22 mouse cellular contexts compared by ENCODE assay signal in genomic region chr11:26814601-26815000, GRCm38 (mm10).
A peak's percentile ranks its signal among the peaks of the same experiment; 100 is the strongest.
DNase-seq lines count a peak whose midpoint lies in the region; ATAC-seq lines count a peak whose summit lies in the region.
"Had no signal": no experiment of that assay in that cellular context is flagged by ENCODE, and none has a peak within 500 bp of the region (broad histone marks: within the 10 kb centered on the region; RNA-seq: fewer than 3 reads in every experiment).

No protein-coding gene starts in this region.

- no peak overlapping the region for H3K9ac ChIP-seq in hindbrain, embryonic 15.5 days
- H3K9ac ChIP-seq in hindbrain, embryonic 13.5 days, result no peak overlapping the region
- no peak overlapping the region for H3K9ac ChIP-seq in midbrain, embryonic 14.5 days (replicated peaks; ENCODE audit: low read length)
- no peak overlapping the region for H3K9ac ChIP-seq in midbrain, embryonic 16.5 days (ENCODE audit: low read depth, low read length)
- H3K9ac ChIP-seq in neural tube, embryonic 14.5 days (replicated peaks; ENCODE audit: low read depth, low read length), result no peak overlapping the region
- H3K9ac ChIP-seq: forebrain, embryonic 13.5 days; heart, embryonic 13.5 days had no signal

- H3K4me1 ChIP-seq in hindbrain, embryonic 15.5 days (replicated peaks), result peaks cover 4% of the 10 kb centered on the region; the same call in 1 of the 2 replicates
- no peaks in the 10 kb centered on the region for H3K4me1 ChIP-seq in hindbrain, embryonic 13.5 days (replicated peaks)
- H3K4me1 ChIP-seq in midbrain, embryonic 14.5 days (ENCODE audit: control insufficient read depth, insufficient read depth, low read length), result no peaks in the 10 kb centered on the region
- no peaks in the 10 kb centered on the region for H3K4me1 ChIP-seq in midbrain, embryonic 10.5 days
- no peaks in the 10 kb centered on the region for H3K4me1 ChIP-seq in midbrain, embryonic 16.5 days (ENCODE audit: control insufficient read depth, insufficient read depth, low read length)
- no peaks in the 10 kb centered on the region for H3K4me1 ChIP-seq in neural tube, embryonic 14.5 days (ENCODE audit: control insufficient read depth, insufficient read depth, low read length)
- H3K4me1 ChIP-seq: forebrain, embryonic 13.5 days; heart, embryonic 10.5 days; heart, embryonic 13.5 days had no signal

- no peak for ATAC-seq in hindbrain, embryonic 15.5 days (ENCODE audit: low FRiP score, low read depth)
- ATAC-seq in hindbrain, embryonic 13.5 days (ENCODE audit: low FRiP score), result no peak
- peak; percentile 51; the same call in 1 of the 2 replicates for ATAC-seq in midbrain, embryonic 14.5 days (ENCODE audit: low FRiP score, low TSS enrichment)
- peak; percentile 51; the same call in 1 of the 2 replicates for ATAC-seq in midbrain, embryonic 16.5 days
- ATAC-seq in neural tube, embryonic 14.5 days (ENCODE audit: low read depth), result peak; percentile 18; the same call in 1 of the 2 replicates
- no peak for ATAC-seq in erythroblast, adult 5-6 weeks (replicated peaks; ENCODE audit: low FRiP score, poor library complexity, severe bottlenecking)
- ATAC-seq: CD4-positive, CD25-positive, alpha-beta regulatory T cell, adult 4 months had no signal

- WGBS in hindbrain, embryonic 15.5 days, result 78% methylated on average over 3 of the region's 3 CpGs
- 83% methylated on average over 3 of the region's 3 CpGs for WGBS in hindbrain, embryonic 13.5 days
- WGBS in midbrain, embryonic 14.5 days, result 86% methylated on average over 3 of the region's 3 CpGs
- WGBS in midbrain, embryonic 10.5 days, result 97% methylated on average over 3 of the region's 3 CpGs
- WGBS in midbrain, embryonic 16.5 days, result 84% methylated on average over 3 of the region's 3 CpGs
- 79% methylated on average over 3 of the region's 3 CpGs for WGBS in neural tube, embryonic 14.5 days

- H3K36me3 ChIP-seq in hindbrain, embryonic 15.5 days, result no peaks in the 10 kb centered on the region
- no peaks in the 10 kb centered on the region for H3K36me3 ChIP-seq in hindbrain, embryonic 13.5 days
- no peaks in the 10 kb centered on the region for H3K36me3 ChIP-seq in midbrain, embryonic 14.5 days (ENCODE audit: control insufficient read depth, insufficient read depth, low read length)
- H3K36me3 ChIP-seq in midbrain, embryonic 10.5 days, result no peaks in the 10 kb centered on the region
- H3K36me3 ChIP-seq in midbrain, embryonic 16.5 days (ENCODE audit: control insufficient read depth, insufficient read depth, low read length), result no peaks in the 10 kb centered on the region
- H3K36me3 ChIP-seq in neural tube, embryonic 14.5 days (ENCODE audit: control insufficient read depth, insufficient read depth, low read length), result no peaks in the 10 kb centered on the region
- H3K36me3 ChIP-seq: heart, embryonic 10.5 days; heart, embryonic 13.5 days had no signal

- no peaks in the 10 kb centered on the region for H3K9me3 ChIP-seq in hindbrain, embryonic 15.5 days
- no peaks in the 10 kb centered on the region for H3K9me3 ChIP-seq in hindbrain, embryonic 13.5 days
- H3K9me3 ChIP-seq in midbrain, embryonic 14.5 days (ENCODE audit: control insufficient read depth, low read length), result no peaks in the 10 kb centered on the region
- H3K9me3 ChIP-seq in midbrain, embryonic 10.5 days (replicated peaks), result no peaks in the 10 kb centered on the region
- no peaks in the 10 kb centered on the region for H3K9me3 ChIP-seq in midbrain, embryonic 16.5 days (replicated peaks; ENCODE audit: control insufficient read depth, low read length, poor library complexity, severe bottlenecking)
- no peaks in the 10 kb centered on the region for H3K9me3 ChIP-seq in neural tube, embryonic 14.5 days (ENCODE audit: control insufficient read depth, low read length)
- H3K9me3 ChIP-seq: forebrain, embryonic 13.5 days; heart, embryonic 10.5 days; heart, embryonic 13.5 days had no signal

- H3K27me3 ChIP-seq in hindbrain, embryonic 15.5 days, result no peaks in the 10 kb centered on the region
- H3K27me3 ChIP-seq in hindbrain, embryonic 13.5 days, result no peaks in the 10 kb centered on the region
- no peaks in the 10 kb centered on the region for H3K27me3 ChIP-seq in midbrain, embryonic 14.5 days (ENCODE audit: control insufficient read depth, insufficient read depth, low read length)
- H3K27me3 ChIP-seq in midbrain, embryonic 10.5 days (ENCODE audit: low read depth, poor library complexity, severe bottlenecking), result no peaks in the 10 kb centered on the region
- no peaks in the 10 kb centered on the region for H3K27me3 ChIP-seq in midbrain, embryonic 16.5 days (ENCODE audit: control insufficient read depth, insufficient read depth, low read depth, low read length)
- H3K27me3 ChIP-seq in neural tube, embryonic 14.5 days (ENCODE audit: control insufficient read depth, insufficient read depth, low read length), result no peaks in the 10 kb centered on the region
- H3K27me3 ChIP-seq: forebrain, embryonic 13.5 days; heart, embryonic 13.5 days had no signal

- H3K4me3 ChIP-seq in hindbrain, embryonic 15.5 days, result no peak overlapping the region
- H3K4me3 ChIP-seq in hindbrain, embryonic 13.5 days, result no peak overlapping the region
- no peak overlapping the region for H3K4me3 ChIP-seq in midbrain, embryonic 14.5 days (replicated peaks; ENCODE audit: low read depth, low read length)
- H3K4me3 ChIP-seq in midbrain, embryonic 10.5 days, result no peak overlapping the region
- H3K4me3 ChIP-seq in midbrain, embryonic 16.5 days (ENCODE audit: low read depth, low read length), result no peak overlapping the region
- H3K4me3 ChIP-seq in neural tube, embryonic 14.5 days (ENCODE audit: low read depth, low read length), result no peak overlapping the region
- H3K4me3 ChIP-seq: forebrain, embryonic 13.5 days; heart, adult 2 months; heart, embryonic 10.5 days; heart, embryonic 13.5 days had no signal

- DNase-seq in midbrain, embryonic 14.5 days, result no peak
- DNase-seq in midbrain, embryonic 10.5 days (ENCODE audit: low spot score), result no peak
- no peak for DNase-seq in adrenal gland, adult 8-10 months
- DNase-seq: adrenal gland, adult 2 months; adrenal gland, postnatal 25 days; cerebellum, adult 11-12 months; cerebellum, adult 9-10 months; cerebellum, postnatal 14 days; gastrocnemius, postnatal 10 days; gastrocnemius, postnatal 36 days; heart, adult 2 months; heart, postnatal 14 days; heart, postnatal 4 days had no signal

- peak overlapping the region; percentile 42 for H3K4me2 ChIP-seq in hindbrain, embryonic 15.5 days
- H3K4me2 ChIP-seq in hindbrain, embryonic 13.5 days, result no peak overlapping the region
- H3K4me2 ChIP-seq in midbrain, embryonic 14.5 days (ENCODE audit: low read length), result peak overlapping the region; percentile 38
- no peak overlapping the region for H3K4me2 ChIP-seq in midbrain, embryonic 16.5 days (ENCODE audit: low read length)
- H3K4me2 ChIP-seq in neural tube, embryonic 14.5 days (ENCODE audit: low read depth, low read length), result no peak overlapping the region
- H3K4me2 ChIP-seq: heart, embryonic 13.5 days had no signal

- H3K27ac ChIP-seq in hindbrain, embryonic 15.5 days (replicated peaks), result peak overlapping the region; percentile 62; the same call in 1 of the 2 replicates
- H3K27ac ChIP-seq in hindbrain, embryonic 13.5 days, result no peak overlapping the region
- H3K27ac ChIP-seq in midbrain, embryonic 14.5 days (replicated peaks; ENCODE audit: low read depth, low read length), result no peak overlapping the region
- no peak overlapping the region for H3K27ac ChIP-seq in midbrain, embryonic 10.5 days (replicated peaks)
- no peak overlapping the region for H3K27ac ChIP-seq in midbrain, embryonic 16.5 days (ENCODE audit: low read length)
- peak overlapping the region; percentile 28; the same call in 1 of the 2 replicates for H3K27ac ChIP-seq in neural tube, embryonic 14.5 days (ENCODE audit: low read depth, low read length)
- H3K27ac ChIP-seq: heart, adult 2 months; heart, embryonic 10.5 days; heart, embryonic 13.5 days had no signal

Comparison
In these comparisons a context has a peak if more than half of its experiments do, and no peak if none do; other contexts are left out.
1. H3K27ac ChIP-seq: peak in hindbrain, embryonic 15.5 days (single experiment) and neural tube, embryonic 14.5 days (single experiment); none in hindbrain, embryonic 13.5 days (single experiment), midbrain, embryonic 14.5 days (single experiment), midbrain, embryonic 10.5 days (single experiment) and midbrain, embryonic 16.5 days (single experiment).
2. H3K4me2 ChIP-seq: peak in hindbrain, embryonic 15.5 days (single experiment) and midbrain, embryonic 14.5 days (single experiment); none in hindbrain, embryonic 13.5 days (single experiment), midbrain, embryonic 16.5 days (single experiment) and neural tube, embryonic 14.5 days (single experiment).
3. ATAC-seq: peak in midbrain, embryonic 14.5 days (single experiment), midbrain, embryonic 16.5 days (single experiment) and neural tube, embryonic 14.5 days (single experiment); none in hindbrain, embryonic 15.5 days (single experiment), hindbrain, embryonic 13.5 days (single experiment) and erythroblast, adult 5-6 weeks (single experiment).